Mouse (Mus musculus) thymus, adult 2 months (tissue): Measurements from ENCODE around the gene Ppp1r11. TPM values are rescaled to one million over a fixed set of nuclear protein-coding genes. Genes with fewer than 3 reads are reported as not detected.
"Not testable (repeated sequence)": the region's sequence is repeated elsewhere in the genome, so short reads cannot be mapped to it uniquely, and the experiment has no call there.

ENCODE experiments used
- DNase-seq: peaks from one replicate; pipeline ENCODE4 v3.0.0; 2021
- H3K27ac ChIP-seq: fragments of 200-500 bp; 2 replicates; pipeline ENCODE4 v1.5.1; 2012; ENCODE audit warnings: low read length, control low read depth; ENCODE audit not compliant: control insufficient read depth, insufficient read depth
- H3K27me3 ChIP-seq: fragments of 200-500 bp; 2 replicates; pipeline ENCODE4 v1.6.1; 2012; ENCODE audit warnings: mild to moderate bottlenecking, low read length, moderate library complexity, mixed read lengths; ENCODE audit not compliant: control insufficient read depth, insufficient read depth
- H3K36me3 ChIP-seq: fragments of 200-500 bp; 2 replicates; pipeline ENCODE4 v1.6.1; 2012; ENCODE audit warnings: mild to moderate bottlenecking, low read length, moderate library complexity; ENCODE audit not compliant: control insufficient read depth, insufficient read depth
- H3K4me1 ChIP-seq: fragments of 200-500 bp; replicated peaks from 2 replicates; pipeline ENCODE4 v1.6.1; 2012; ENCODE audit warnings: low read length; ENCODE audit not compliant: control insufficient read depth, insufficient read depth
- H3K4me3 ChIP-seq: fragments of 200-500 bp; 2 replicates; pipeline ENCODE4 v1.5.1; 2012; ENCODE audit warnings: mild to moderate bottlenecking, low read length, control low read depth, moderate library complexity; ENCODE audit not compliant: control insufficient read depth, insufficient read depth
- CTCF ChIP-seq: fragments of 200-500 bp; IDR thresholded peaks from 2 replicates; pipeline ENCODE4 v1.5.1; 2012; ENCODE audit warnings: mild to moderate bottlenecking, control low read depth, low read length, moderate library complexity, borderline replicate concordance; ENCODE audit not compliant: control insufficient read depth, poor library complexity, insufficient read depth; ENCODE audit errors: extremely low read depth
- POLR2A ChIP-seq: fragments of 200-500 bp; IDR thresholded peaks from 2 replicates; pipeline ENCODE4 v1.6.1; 2012; ENCODE audit warnings: mild to moderate bottlenecking, low read length, control low read depth, moderate library complexity; ENCODE audit not compliant: control insufficient read depth, poor library complexity, insufficient read depth; ENCODE audit errors: extremely low read depth
- WGBS: fragments of 180-500 bp; shearing (Covaris S2); methylation state at CpG from one replicate; pipeline ENCODE4 v1.1.7; 2018; 5-methylcytosine and 5-hydroxymethylcytosine counted together
- polyA plus RNA-seq: library from polyadenylated mRNA; depleted of rRNA; stranded (reverse); fragments of >200 nt; gene quantifications from 2 replicates; pipeline ENCODE4 v1.2.3, GENCODE M21; 2012

Gene Ppp1r11
- polyA plus RNA-seq, 1 experiment = 82.3 TPM

- DNase-seq = no peak
- Histone ChIP-seq H3K4me3 (no peak overlapping the region), H3K36me3 (no peaks in the 10 kb centered on the region), H3K27ac (no peak overlapping the region), H3K4me1 (no peaks in the 10 kb centered on the region), H3K27me3 (no peaks in the 10 kb centered on the region; the same call in 1 of the 2 replicates)
- 96% methylated on average over 4 of the region's 4 CpGs for WGBS
- TF ChIP-seq POLR2A (no peak), CTCF (no peak)
These were observed 42.3 kb upstream of the Ppp1r11 start for GRCm38 (mm10) chr17:36993770-36994325.

- no peaks in the 10 kb centered on the region for H3K36me3 ChIP-seq
- 8% methylated on average over 3 of the region's 3 CpGs for WGBS
- no peak overlapping the region for H3K4me3 ChIP-seq
These were observed 41.0 kb upstream of the Ppp1r11 start for GRCm38 (mm10) chr17:36992336-36993104.

GRCm38 (mm10) chr17:36990630-36991029 lies 39.1 kb upstream of the Ppp1r11 start:
- H3K4me1 ChIP-seq, H3K4me3 ChIP-seq, H3K27me3 ChIP-seq, H3K36me3 ChIP-seq, H3K27ac ChIP-seq, DNase-seq: not testable (repeated sequence)
- WGBS = 94% methylated on average over 6 of the region's 6 CpGs

More at GRCm38 (mm10) chr17:36992336-36993104, 41.0 kb upstream of the Ppp1r11 start:
- TF ChIP-seq POLR2A (no peak), CTCF (no peak)
- no peak for DNase-seq
- Histone ChIP-seq H3K4me1 (no peaks in the 10 kb centered on the region), H3K27ac (no peak overlapping the region), H3K27me3 (no peaks in the 10 kb centered on the region; the same call in 1 of the 2 replicates)

GRCm38 (mm10) chr17:36989437-36989836 lies 37.9 kb upstream of the Ppp1r11 start, which contains the start of gene H2-M5:
H2-M5 (minus strand) TSS chr17:36989537.
- no peak for TF ChIP-seq CTCF
- no peak for TF ChIP-seq POLR2A

GRCm38 (mm10) chr17:36988475-36988874 lies 36.9 kb upstream of the Ppp1r11 start:
- no peak overlapping the region for H3K27ac ChIP-seq
- H3K4me1 ChIP-seq = no peaks in the 10 kb centered on the region
- 37% methylated on average over 24 of the region's 24 CpGs for WGBS
- TF ChIP-seq POLR2A (no peak), CTCF (no peak)
- H3K36me3 ChIP-seq = no peaks in the 10 kb centered on the region
- DNase-seq = no peak
- H3K27me3 ChIP-seq = no peaks in the 10 kb centered on the region; the same call in 1 of the 2 replicates
- H3K4me3 ChIP-seq = no peak overlapping the region

More at GRCm38 (mm10) chr17:36989437-36989836, 37.9 kb upstream of the Ppp1r11 start, which contains the start of gene H2-M5:
- no peaks in the 10 kb centered on the region; the same call in 1 of the 2 replicates for H3K27me3 ChIP-seq
- H3K4me3 ChIP-seq = no peak within 1 kb of the TSS
- DNase-seq = no peak
- no peaks in the 10 kb centered on the region for H3K36me3 ChIP-seq
- H3K27ac ChIP-seq = no peak within 1 kb of the TSS
- no peaks in the 10 kb centered on the region for H3K4me1 ChIP-seq
- 94% methylated on average over 5 of the region's 5 CpGs for WGBS

GRCm38 (mm10) chr17:36982253-36983155 lies 31.0 kb upstream of the Ppp1r11 start:
- no peaks in the 10 kb centered on the region for H3K36me3 ChIP-seq
- no peak overlapping the region for H3K27ac ChIP-seq
- 37% methylated on average over 5 of the region's 5 CpGs for WGBS
- peaks cover 2% of the 10 kb centered on the region; the same call in 1 of the 2 replicates for H3K4me1 ChIP-seq
- no peak for DNase-seq
- TF ChIP-seq POLR2A = no peak
- TF ChIP-seq CTCF = no peak
- H3K27me3 ChIP-seq = no peaks in the 10 kb centered on the region
- no peak overlapping the region for H3K4me3 ChIP-seq
